Mouse (Mus musculus) lung, embryonic 15.5 days (tissue): Measurements from ENCODE around the gene Soga1. TPM values are rescaled to one million over a fixed set of nuclear protein-coding genes. Genes with fewer than 3 reads are reported as not detected.

ENCODE experiments used
- ATAC-seq: fragments of 200-750 bp; cut with Nextera tagmentation; 2 replicates; pipeline ENCODE4 v1.8.0; 2017; ENCODE audit warnings: moderate number of reproducible peaks, borderline replicate concordance; ENCODE audit not compliant: low FRiP score, low TSS enrichment; ENCODE audit errors: extremely low read depth
- H3K27ac ChIP-seq: fragments of 300-500 bp; sonication (generic); 2 replicates; pipeline ENCODE4 v1.5.1; 2015; ENCODE audit warnings: moderate library complexity, mild to moderate bottlenecking, inconsistent platforms
- H3K27me3 ChIP-seq: fragments of 300-500 bp; sonication (generic); 2 replicates; pipeline ENCODE4 v1.6.1; 2015; ENCODE audit warnings: inconsistent platforms
- H3K36me3 ChIP-seq: fragments of 300-500 bp; sonication (generic); 2 replicates; pipeline ENCODE4 v1.6.1; 2015; ENCODE audit warnings: inconsistent platforms
- H3K4me1 ChIP-seq: fragments of 300-500 bp; sonication (generic); 2 replicates; pipeline ENCODE4 v1.6.1; 2015; ENCODE audit warnings: inconsistent platforms
- H3K4me2 ChIP-seq: fragments of 300-500 bp; sonication (generic); 2 replicates; pipeline ENCODE4 v1.6.1; 2015; ENCODE audit warnings: inconsistent platforms, mild to moderate bottlenecking, moderate library complexity
- H3K4me3 ChIP-seq: fragments of 300-500 bp; sonication (generic); 2 replicates; pipeline ENCODE4 v1.5.1; 2015; ENCODE audit warnings: mild to moderate bottlenecking, inconsistent platforms
- H3K9ac ChIP-seq: fragments of 300-500 bp; sonication (generic); 2 replicates; pipeline ENCODE4 v1.6.1; 2015; ENCODE audit warnings: inconsistent platforms
- H3K9me3 ChIP-seq: fragments of 300-500 bp; sonication (generic); 2 replicates; pipeline ENCODE4 v1.6.1; 2016; ENCODE audit warnings: inconsistent platforms
- WGBS: fragments of 180-500 bp; shearing (Covaris S2); methylation state at CpG from one replicate; pipeline ENCODE4 v1.1.7; 2015; 5-methylcytosine and 5-hydroxymethylcytosine counted together
- polyA plus RNA-seq: library from polyadenylated mRNA; unstranded; fragments of >200 nt; fragmentation: Nextera tagmentation; extraction: Ambion mirVana; gene quantifications from 2 replicates; pipeline ENCODE4 v1.2.1, GENCODE M21; 2015

The Soga1 gene
- polyA plus RNA-seq, 1 experiment from 2014 or later, result 5.1 TPM

- Histone ChIP-seq H3K4me3 (no peak overlapping the region), H3K9me3 (no peaks in the 10 kb centered on the region), H3K36me3 (no peaks in the 10 kb centered on the region), H3K4me2 (no peak overlapping the region), H3K27me3 (no peaks in the 10 kb centered on the region), H3K4me1 (no peaks in the 10 kb centered on the region), H3K9ac (no peak overlapping the region), H3K27ac (no peak overlapping the region)
- ATAC-seq, result no peak
- 68% methylated on average over 4 of the region's 4 CpGs for WGBS
Observed at GRCm38 (mm10) chr2:156968501-156968900, 110.6 kb downstream of the Soga1 start.

GRCm38 (mm10) chr2:156967388-156967787 lies 111.7 kb downstream of the Soga1 start:
- Histone ChIP-seq H3K4me1 (no peaks in the 10 kb centered on the region), H3K4me3 (no peak overlapping the region), H3K9ac (no peak overlapping the region), H3K27me3 (no peaks in the 10 kb centered on the region), H3K9me3 (no peaks in the 10 kb centered on the region), H3K4me2 (no peak overlapping the region), H3K36me3 (no peaks in the 10 kb centered on the region), H3K27ac (no peak overlapping the region)
- WGBS, result 80% methylated on average over 6 of the region's 6 CpGs
- ATAC-seq, result no peak

Other genes starting within 250 kb of the Soga1 start
- 55.7 and 56.1 TPM in 2 replicates for gene Tgif2, start 239.2 kb downstream of the Soga1 start, polyA plus RNA-seq
- gene 4930518I15Rik, start 221.3 kb downstream of the Soga1 start, polyA plus RNA-seq, result 6.0 and 7.5 TPM in 2 replicates
- 186 and 190 TPM in 2 replicates for gene Rab5if, start 216.1 kb downstream of the Soga1 start, polyA plus RNA-seq
- 0.38 and 2.4 TPM in 2 replicates for gene Sla2, start 192.1 kb downstream of the Soga1 start, polyA plus RNA-seq
- gene Ndrg3, start 87.2 kb downstream of the Soga1 start, polyA plus RNA-seq, result 43.2 and 49.7 TPM in 2 replicates
- 39.0 and 40.9 TPM in 2 replicates for gene Dsn1, start 72.1 kb downstream of the Soga1 start, polyA plus RNA-seq
- not detected in 2 replicates for gene Tldc2, start 7.8 kb upstream of the Soga1 start, polyA plus RNA-seq
- 33.1 and 34.6 TPM in 2 replicates for gene Samhd1, start 56.0 kb upstream of the Soga1 start, polyA plus RNA-seq
- gene Rbl1, start 125.3 kb upstream of the Soga1 start, polyA plus RNA-seq, result 30.9 and 32.0 TPM in 2 replicates
- gene Rpn2, start 199.8 kb upstream of the Soga1 start, polyA plus RNA-seq, result 362 and 365 TPM in 2 replicates
- 0.38 and 0.80 TPM in 2 replicates for gene Mroh8, start 200.3 kb upstream of the Soga1 start, polyA plus RNA-seq